Mouse (Mus musculus) ES-E14 (cell line): Measurements from ENCODE around the gene Tmem245. TPM values are rescaled to one million over a fixed set of nuclear protein-coding genes. Genes with fewer than 3 reads are reported as not detected.

Experiments used
- DNase-seq: peaks from one replicate; pipeline ENCODE4 v3.0.0-alpha.2; 2013; ENCODE audit warnings: low read depth, low spot score
- H3K27ac ChIP-seq: 2 replicates; pipeline ENCODE4 v1.5.1; 2012; ENCODE audit warnings: low read depth, mild to moderate bottlenecking, low read length, moderate library complexity, mixed read lengths; ENCODE audit not compliant: poor library complexity, insufficient read depth, severe bottlenecking
- H3K36me3 ChIP-seq: 2 replicates; pipeline ENCODE4 v1.6.1; 2012; ENCODE audit warnings: mild to moderate bottlenecking, low read length, moderate library complexity, mixed read lengths; ENCODE audit not compliant: control insufficient read depth, poor library complexity, insufficient read depth, severe bottlenecking
- H3K4me1 ChIP-seq, 2 experiments: fragments of 150-350 bp in 1 of 2; sonication (generic) in 1 of 2; 2 replicates each; pipeline ENCODE4 v1.6.1; 2012; ENCODE audit warnings: low read length in 2 of 2, mild to moderate bottlenecking in 1 of 2, mixed read lengths in 1 of 2; ENCODE audit not compliant: control insufficient read depth in 2 of 2, insufficient read depth in 2 of 2, poor library complexity in 1 of 2
- H3K4me3 ChIP-seq, 2 experiments: fragments of 150-350 bp in 1 of 2; sonication (generic) in 1 of 2; 2 replicates each; pipeline ENCODE4 v1.5.1; 2012; ENCODE audit warnings: low read length in 2 of 2, low read depth in 1 of 2, mild to moderate bottlenecking in 1 of 2, mixed read lengths in 1 of 2; ENCODE audit not compliant: insufficient read depth in 1 of 2, poor library complexity in 1 of 2, severe bottlenecking in 1 of 2
- H3K9ac ChIP-seq: 2 replicates; pipeline ENCODE4 v1.6.1; 2012; ENCODE audit warnings: low read depth, mild to moderate bottlenecking, low read length, mixed read lengths; ENCODE audit not compliant: poor library complexity, insufficient read depth, severe bottlenecking
- H3K9me3 ChIP-seq: fragments of 150-350 bp; sonication (generic); 2 replicates; pipeline ENCODE4 v1.6.1; 2012; ENCODE audit warnings: low read depth, mild to moderate bottlenecking, low read length; ENCODE audit not compliant: control insufficient read depth, insufficient read depth
- CHD2 ChIP-seq: IDR thresholded peaks from 2 replicates; pipeline ENCODE4 v1.6.1; 2014; ENCODE audit warnings: mild to moderate bottlenecking, low read depth, low read length, inconsistent platforms
- HCFC1 ChIP-seq: IDR thresholded peaks from 2 replicates; pipeline ENCODE4 v1.6.1; 2012; ENCODE audit warnings: low read length, inconsistent platforms, borderline replicate concordance; ENCODE audit not compliant: insufficient read depth
- MAFK ChIP-seq: IDR thresholded peaks from 2 replicates; pipeline ENCODE4 v1.6.1; 2014; ENCODE audit warnings: mild to moderate bottlenecking, low read depth, low read length, inconsistent platforms; ENCODE audit not compliant: insufficient read depth
- ZC3H11A ChIP-seq: IDR thresholded peaks from 2 replicates; pipeline ENCODE4 v1.6.1; 2012; ENCODE audit warnings: low read depth, mild to moderate bottlenecking, inconsistent platforms, low read length, borderline replicate concordance
- ZNF384 ChIP-seq: IDR thresholded peaks from 2 replicates; pipeline ENCODE4 v1.6.1; 2012; ENCODE audit warnings: low read depth, low read length, inconsistent platforms
- in situ Hi-C, 2 experiments: fragments of 600-800 bp; cut with MboI; formaldehyde crosslinking; loops; one replicate each; pipeline ENCODE4 v1.15.1; 2025; ENCODE audit warnings: low sequenced_read_pairs in 2 of 2, inconsistent platforms in 1 of 2; ENCODE audit not compliant: unreplicated experiment in 2 of 2
- total RNA-seq: library from RNA; depleted of rRNA; stranded (reverse); fragments of 300-350 nt; gene quantifications from 2 replicates; pipeline ENCODE4 v1.2.3, GENCODE M21; 2012; rRNA removed

Tmem245 gene
- total RNA-seq, 1 experiment = 54.9 TPM

- DNase-seq = no peak
- H3K36me3 ChIP-seq = peaks cover 29% of the 10 kb centered on the region
- H3K4me1 ChIP-seq = no peaks in the 10 kb centered on the region
- no peaks in the 10 kb centered on the region for H3K9me3 ChIP-seq
- H3K4me3 ChIP-seq = no peak overlapping the region
- no peak for TF ChIP-seq ZNF384
- no peak for TF ChIP-seq CHD2
- TF ChIP-seq MAFK = no peak
- no peak for TF ChIP-seq ZC3H11A
- TF ChIP-seq HCFC1 = no peak
- no peak overlapping the region for H3K9ac ChIP-seq
- H3K27ac ChIP-seq = no peak overlapping the region
- in situ Hi-C loops = no loop called here
Observed at GRCm38 (mm10) chr4:56820017-56820550, 127.2 kb downstream of the Tmem245 start.

Other genes starting within 250 kb of the Tmem245 start
- gene Gm26657, start 207.4 kb downstream of the Tmem245 start, total RNA-seq = 0.31 and 0.58 TPM in 2 replicates
- 1.1 and 3.5 TPM in 2 replicates for gene Actl7b, start 206.0 kb downstream of the Tmem245 start, total RNA-seq
- gene Actl7a, start 204.0 kb downstream of the Tmem245 start, total RNA-seq = 0.62 and 0.63 TPM in 2 replicates
- gene Elp1, start 145.1 kb downstream of the Tmem245 start, total RNA-seq = 75.7 and 76.8 TPM in 2 replicates
- 7.9 and 8.0 TPM in 2 replicates for gene Fam206a, start 145.1 kb downstream of the Tmem245 start, total RNA-seq
- 62.0 and 74.2 TPM in 2 replicates for gene Ctnnal1, start 82.2 kb downstream of the Tmem245 start, total RNA-seq
- gene Frrs1l, start 43.0 kb upstream of the Tmem245 start, total RNA-seq = 0.48 and 0.54 TPM in 2 replicates
- 4.7 and 6.2 TPM in 2 replicates for gene Epb41l4b, start 196.0 kb upstream of the Tmem245 start, total RNA-seq